Mouse (Mus musculus) embryonic facial prominence, embryonic 14.5 days (tissue): ENCODE measurements around the gene Ddx43. TPM values are rescaled to one million over a fixed set of nuclear protein-coding genes. Genes with fewer than 3 reads are reported as not detected.

Experiments used
- polyA plus RNA-seq: library from polyadenylated mRNA; unstranded; fragments of >200 nt; fragmentation: Nextera tagmentation; extraction: Ambion mirVana; gene quantifications from 2 replicates; pipeline ENCODE4 v1.2.1, GENCODE M21; 2014

The Ddx43 gene
- polyA plus RNA-seq, 1 experiment from 2014 or later = 0.32 TPM

Other genes with a start within 250 kb of the Ddx43 start
- 67.1 and 70.7 TPM in 2 replicates for gene Gsta4, start 213.0 kb upstream of the Ddx43 start, polyA plus RNA-seq
- 1.00 and 2.6 TPM in 2 replicates for gene Gsta1, start 165.1 kb upstream of the Ddx43 start, polyA plus RNA-seq
- gene Gm3776, start 138.6 kb upstream of the Ddx43 start, polyA plus RNA-seq = 0.60 and 2.0 TPM in 2 replicates
- gene Gm10639, start 105.9 kb upstream of the Ddx43 start, polyA plus RNA-seq = not detected in 2 replicates
- not detected in 2 replicates for gene Omt2a, start 81.0 kb upstream of the Ddx43 start, polyA plus RNA-seq
- gene Omt2b, start 68.2 kb upstream of the Ddx43 start, polyA plus RNA-seq = not detected in 2 replicates
- gene Gsta2, start 40.0 kb upstream of the Ddx43 start, polyA plus RNA-seq = 4.9 and 5.5 TPM in 2 replicates
- gene Dppa5a, start 27.6 kb upstream of the Ddx43 start, polyA plus RNA-seq = 0.37 TPM in 1 of 2 replicates, not detected in the other
- gene Ooep, start 17.1 kb upstream of the Ddx43 start, polyA plus RNA-seq = 3.1 and 3.7 TPM in 2 replicates
- gene Cgas, start 47.5 kb downstream of the Ddx43 start, polyA plus RNA-seq = 2.8 TPM in 2 replicates
- 21.4 and 22.1 TPM in 2 replicates for gene Mto1, start 52.4 kb downstream of the Ddx43 start, polyA plus RNA-seq
- 0.71 TPM in 1 of 2 replicates, not detected in the other for gene Gm17324, start 53.0 kb downstream of the Ddx43 start, polyA plus RNA-seq
- 5,674 and 6,022 TPM in 2 replicates for gene Eef1a1, start 93.4 kb downstream of the Ddx43 start, polyA plus RNA-seq
- gene Slc17a5, start 192.3 kb downstream of the Ddx43 start, polyA plus RNA-seq = 13.1 and 15.4 TPM in 2 replicates
- gene Cd109, start 219.8 kb downstream of the Ddx43 start, polyA plus RNA-seq = 18.6 and 20.3 TPM in 2 replicates